8 mouse cellular contexts compared by ENCODE assay signal in the genomic region with DNA sequence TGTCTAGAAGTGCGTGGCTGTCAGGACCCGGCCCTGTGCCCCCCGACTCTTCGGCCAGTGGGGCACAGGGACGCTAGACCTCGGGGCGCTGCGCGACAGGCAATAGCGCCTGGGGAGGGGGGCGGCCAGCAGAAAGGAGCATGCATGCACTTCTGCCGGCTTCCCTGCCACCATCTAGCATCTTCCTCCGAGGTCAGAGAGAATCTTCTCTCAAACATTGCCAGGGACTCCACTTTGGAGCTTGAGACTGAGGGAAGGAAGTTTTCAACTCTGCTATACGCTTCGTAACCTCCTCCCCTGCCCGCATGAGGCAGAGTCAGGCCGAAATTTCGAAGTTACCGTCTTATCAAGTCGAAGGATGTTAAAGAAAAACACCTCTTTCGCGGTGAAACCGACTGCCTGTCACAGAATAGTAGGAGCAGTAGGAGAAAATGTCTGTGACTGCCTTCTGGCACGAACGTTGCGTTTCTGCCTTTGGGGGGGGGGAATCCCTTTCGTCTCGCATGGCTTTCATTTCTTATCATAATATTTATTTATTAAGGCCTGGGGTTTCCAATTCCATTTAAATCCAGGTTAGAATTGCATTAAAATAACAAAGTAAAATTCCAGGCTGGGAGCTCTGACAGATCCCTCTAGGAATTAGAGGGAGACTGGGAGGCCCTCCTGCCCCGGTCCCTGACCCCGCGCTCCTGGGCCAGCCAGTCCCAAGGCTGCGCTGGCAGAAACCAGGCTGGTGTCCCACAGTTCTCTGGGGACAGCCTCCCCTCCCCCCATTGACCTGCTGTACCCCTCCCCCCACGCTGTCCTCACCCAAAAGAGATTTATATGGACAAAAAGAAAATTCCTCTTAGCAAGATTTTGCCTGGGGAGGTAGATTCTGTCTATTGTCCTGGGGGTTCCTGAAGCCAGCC. TPM values are rescaled to one million over a fixed set of nuclear protein-coding genes. Genes with fewer than 3 reads are reported as not detected.
DNase-seq lines count a peak whose midpoint lies in the region; ATAC-seq and TF ChIP-seq lines count a peak whose summit lies in the region.

No protein-coding gene starts in this region.

- peaks cover 26% of the 10 kb centered on the region for H3K4me1 ChIP-seq in intestine, embryonic 14.5 days (replicated peaks; ENCODE audit: control insufficient read depth, insufficient read depth, low read length)
- peaks cover 67% of the 10 kb centered on the region for H3K4me1 ChIP-seq in neural tube, embryonic 12.5 days

- H3K27ac ChIP-seq in left cerebral cortex, adult 2 months, result no peak overlapping the region
- peak overlapping the region; percentile 27; the same call in 1 of the 2 replicates for H3K27ac ChIP-seq in intestine, embryonic 14.5 days (ENCODE audit: low read depth)
- H3K27ac ChIP-seq in neural tube, embryonic 12.5 days, result peak overlapping the region; percentile 89

- no peak for TF ChIP-seq CTCF in left cerebral cortex, adult 2 months (IDR thresholded peaks at IDR 0.05)

- peak overlapping the region; percentile 93 for H3K4me2 ChIP-seq in intestine, embryonic 14.5 days (ENCODE audit: low read length)
- peak overlapping the region; percentile 94 for H3K4me2 ChIP-seq in neural tube, embryonic 12.5 days (replicated peaks)

- 1% methylated on average over 32 of the region's 33 CpGs for WGBS in intestine, embryonic 14.5 days
- under 1% methylated on average over 33 of the region's 33 CpGs for WGBS in neural tube, embryonic 12.5 days

- peaks cover 4% of the 10 kb centered on the region; the same call in 1 of the 2 replicates for H3K27me3 ChIP-seq in intestine, embryonic 14.5 days (replicated peaks; ENCODE audit: control insufficient read depth, insufficient read depth, low read length)
- peaks cover 4% of the 10 kb centered on the region; the same call in 1 of the 2 replicates for H3K27me3 ChIP-seq in neural tube, embryonic 12.5 days (replicated peaks)

- no peak for ATAC-seq in intestine, embryonic 14.5 days (replicated peaks; ENCODE audit: low FRiP score, low TSS enrichment, low read depth)
- no peak for ATAC-seq in neural tube, embryonic 12.5 days (ENCODE audit: low FRiP score, low read depth)

- H3K9me3 ChIP-seq in intestine, embryonic 14.5 days (ENCODE audit: control insufficient read depth, low read length), result no peaks in the 10 kb centered on the region
- H3K9me3 ChIP-seq in neural tube, embryonic 12.5 days, result no peaks in the 10 kb centered on the region

- DNase-seq in left cerebral cortex, adult 2 months (ENCODE audit: extremely low spot score in 1 of 2, low spot score in 2 of 2), result no peak
- DNase-seq in left cerebral cortex, adult 8-10 months (ENCODE audit: low spot score in 2 of 2), result no peak
- DNase-seq in embryo, embryonic 11 days, result peak; percentile 71
- peak; percentile 77 for DNase-seq in intestine, embryonic 14.5 days (ENCODE audit: low spot score)
- no peak for DNase-seq in testis, postnatal 14 days (ENCODE audit: low spot score)
- no peak for DNase-seq in layer of hippocampus, adult 8-10 months (ENCODE audit: low spot score in 2 of 2)
- DNase-seq in cerebellum, adult 9-11 months, result no peak

- no peaks in the 10 kb centered on the region for H3K36me3 ChIP-seq in intestine, embryonic 14.5 days (ENCODE audit: control insufficient read depth, insufficient read depth, low read length)
- no peaks in the 10 kb centered on the region for H3K36me3 ChIP-seq in neural tube, embryonic 12.5 days

- H3K9ac ChIP-seq in intestine, embryonic 14.5 days (ENCODE audit: low read length), result peak overlapping the region; percentile 55
- H3K9ac ChIP-seq in neural tube, embryonic 12.5 days, result peak overlapping the region; percentile 88

- intact Hi-C loops in left cerebral cortex, adult 2 months (cut with DNase I), result no loop called here

- peak overlapping the region; percentile 39 for H3K4me3 ChIP-seq in left cerebral cortex, adult 2 months
- peak overlapping the region; percentile 55 for H3K4me3 ChIP-seq in intestine, embryonic 14.5 days (ENCODE audit: low read depth, low read length)
- peak overlapping the region; percentile 79 for H3K4me3 ChIP-seq in neural tube, embryonic 12.5 days

RNA-seq across cellular contexts. Expression of a gene that starts 1.0 kb away (rescaled TPM):
- 1 to 10 TPM; 1.5 TPM for total RNA-seq in left cerebral cortex, adult 2 months (2021)
- 1 to 10 TPM; 7.2 to 8.6 (median 7.7) TPM for total RNA-seq in left cerebral cortex, adult 8-10 months (2022)
- polyA plus RNA-seq in intestine, embryonic 14.5 days (2014; fragmentation: Nextera tagmentation; extraction: Ambion mirVana), result 3.5 TPM in 2 replicates
- polyA plus RNA-seq in neural tube, embryonic 12.5 days (2016; fragmentation: Nextera tagmentation; extraction: Ambion mirVana), result 6.8 and 7.3 TPM in 2 replicates
- total RNA-seq in layer of hippocampus, adult 8-10 months (2022), result 1 to 10 TPM; 1.1 to 1.3 (median 1.2) TPM

RNA-seq across cellular contexts. Expression of a gene that starts 34.0 kb away (rescaled TPM):
- total RNA-seq in left cerebral cortex, adult 2 months (2021), result 100 to 1,000 TPM; 107 to 130 TPM
- total RNA-seq in left cerebral cortex, adult 8-10 months (2022), result 100 to 1,000 TPM in 3 of 4 experiments, 10 to 100 TPM in 1; 97.7 to 106 (median 102) TPM
- polyA plus RNA-seq in intestine, embryonic 14.5 days (2014; fragmentation: Nextera tagmentation; extraction: Ambion mirVana), result 31.8 and 32.4 TPM in 2 replicates
- polyA plus RNA-seq in neural tube, embryonic 12.5 days (2016; fragmentation: Nextera tagmentation; extraction: Ambion mirVana), result 45.0 and 53.9 TPM in 2 replicates
- 100 to 1,000 TPM in 2 of 4 experiments, 10 to 100 TPM in 2; 91.9 to 107 (median 101) TPM for total RNA-seq in layer of hippocampus, adult 8-10 months (2022)

Comparison
In these comparisons a context has a peak if more than half of its experiments do, and no peak if none do; other contexts are left out.
1. DNase-seq: peak in embryo, embryonic 11 days (single experiment) and intestine, embryonic 14.5 days (single experiment); none in left cerebral cortex, adult 2 months (0 of 2), left cerebral cortex, adult 8-10 months (0 of 2), testis, postnatal 14 days (single experiment), layer of hippocampus, adult 8-10 months (0 of 2) and cerebellum, adult 9-11 months (single experiment).
2. Peak in every context shown above with its lines, with median percentiles within 50 percentile points of each other: H3K4me3 ChIP-seq.